7 mouse cellular contexts compared by ENCODE assay signal in genomic region chr11:116198132-116198531, GRCm38 (mm10). TPM values are rescaled to one million over a fixed set of nuclear protein-coding genes. Genes with fewer than 3 reads are reported as not detected.
A peak's percentile ranks its signal among the peaks of the same experiment; 100 is the strongest.
DNase-seq lines count a peak whose midpoint lies in the region; ATAC-seq lines count a peak whose summit lies in the region.

No protein-coding gene starts in this region.

- no peak for ATAC-seq in neural tube, embryonic 11.5 days (ENCODE audit: insufficient read depth, low FRiP score, low TSS enrichment)
- ATAC-seq in limb, embryonic 13.5 days (ENCODE audit: low FRiP score, low read depth) = no peak
- no peak for ATAC-seq in stomach, embryonic 15.5 days (ENCODE audit: insufficient read depth, low FRiP score, low read depth)

- H3K4me2 ChIP-seq in neural tube, embryonic 11.5 days (ENCODE audit: low read depth) = peak overlapping the region; percentile 69
- peak overlapping the region; percentile 82 for H3K4me2 ChIP-seq in limb, embryonic 13.5 days (replicated peaks)
- H3K4me2 ChIP-seq in stomach, embryonic 15.5 days = peak overlapping the region; percentile 67

- H3K27ac ChIP-seq in neural tube, embryonic 11.5 days (ENCODE audit: low read depth, low read length) = peak overlapping the region; percentile 89; the same call in 1 of the 2 replicates
- H3K27ac ChIP-seq in limb, embryonic 13.5 days = peak overlapping the region; percentile 80; the same call in 1 of the 2 replicates
- H3K27ac ChIP-seq in stomach, embryonic 15.5 days = peak overlapping the region; percentile 94

- H3K36me3 ChIP-seq in neural tube, embryonic 11.5 days (ENCODE audit: control insufficient read depth, insufficient read depth, low read length) = no peaks in the 10 kb centered on the region
- H3K36me3 ChIP-seq in erythroblast, embryonic 14.5 days (ENCODE audit: control insufficient read depth) = peaks cover 5% of the 10 kb centered on the region
- H3K36me3 ChIP-seq in limb, embryonic 13.5 days = peaks cover 7% of the 10 kb centered on the region
- H3K36me3 ChIP-seq in stomach, embryonic 15.5 days = peaks cover 6% of the 10 kb centered on the region; the same call in 1 of the 2 replicates

- peak overlapping the region; percentile 75 for H3K9ac ChIP-seq in neural tube, embryonic 11.5 days (ENCODE audit: low read length)
- peak overlapping the region; percentile 86 for H3K9ac ChIP-seq in limb, embryonic 13.5 days
- peak overlapping the region; percentile 73 for H3K9ac ChIP-seq in stomach, embryonic 15.5 days

- H3K4me3 ChIP-seq in neural tube, embryonic 11.5 days (ENCODE audit: low read depth, low read length) = peak overlapping the region; percentile 63
- H3K4me3 ChIP-seq in erythroblast, embryonic 14.5 days (replicated peaks) = peak overlapping the region; percentile 73
- H3K4me3 ChIP-seq in limb, embryonic 13.5 days = peak overlapping the region; percentile 56
- H3K4me3 ChIP-seq in stomach, embryonic 15.5 days (replicated peaks) = peak overlapping the region; percentile 65

- H3K27me3 ChIP-seq in neural tube, embryonic 11.5 days (ENCODE audit: control insufficient read depth, insufficient read depth, low read length) = no peaks in the 10 kb centered on the region
- no peaks in the 10 kb centered on the region for H3K27me3 ChIP-seq in erythroblast, embryonic 14.5 days (ENCODE audit: control insufficient read depth)
- H3K27me3 ChIP-seq in limb, embryonic 13.5 days = no peaks in the 10 kb centered on the region
- H3K27me3 ChIP-seq in stomach, embryonic 15.5 days (replicated peaks) = no peaks in the 10 kb centered on the region

- 28% methylated on average over 13 of the region's 13 CpGs for WGBS in neural tube, embryonic 11.5 days
- WGBS in limb, embryonic 13.5 days = 26% methylated on average over 13 of the region's 13 CpGs
- 20% methylated on average over 13 of the region's 13 CpGs for WGBS in stomach, embryonic 15.5 days

- no peak for DNase-seq in neural tube, embryonic 11.5 days (ENCODE audit: low spot score)
- DNase-seq in neural tube, embryonic 10.5 days (ENCODE audit: extremely low spot score, low spot score) = no peak
- DNase-seq in adrenal gland, postnatal 10 days = no peak
- DNase-seq in kidney, adult 11 months = no peak

- no peaks in the 10 kb centered on the region for H3K9me3 ChIP-seq in neural tube, embryonic 11.5 days (ENCODE audit: control insufficient read depth, low read length)
- no peaks in the 10 kb centered on the region for H3K9me3 ChIP-seq in erythroblast, embryonic 14.5 days (ENCODE audit: control insufficient read depth, low read length)
- H3K9me3 ChIP-seq in limb, embryonic 13.5 days = no peaks in the 10 kb centered on the region
- H3K9me3 ChIP-seq in stomach, embryonic 15.5 days = no peaks in the 10 kb centered on the region

- H3K4me1 ChIP-seq in neural tube, embryonic 11.5 days (ENCODE audit: control insufficient read depth, insufficient read depth, low read length) = no peaks in the 10 kb centered on the region
- peaks cover 44% of the 10 kb centered on the region for H3K4me1 ChIP-seq in erythroblast, embryonic 14.5 days (ENCODE audit: control insufficient read depth)
- peaks cover 25% of the 10 kb centered on the region for H3K4me1 ChIP-seq in limb, embryonic 13.5 days
- H3K4me1 ChIP-seq in stomach, embryonic 15.5 days = peaks cover 3% of the 10 kb centered on the region; the same call in 1 of the 2 replicates

RNA-seq across cellular contexts. Expression of gene Ten1, which starts 0.5 kb away (rescaled TPM):
- polyA plus RNA-seq in neural tube, embryonic 11.5 days (2014; fragmentation: Nextera tagmentation; extraction: Ambion mirVana) = 54.9 and 63.6 TPM in 2 replicates
- polyA plus RNA-seq in erythroblast, embryonic 14.5 days (2012) = 7.6 and 10.2 TPM in 2 replicates
- 63.3 and 72.1 TPM in 2 replicates for polyA plus RNA-seq in limb, embryonic 13.5 days (2015; fragmentation: Nextera tagmentation; extraction: Ambion mirVana)
- polyA plus RNA-seq in stomach, embryonic 15.5 days (2015; fragmentation: Nextera tagmentation; extraction: Ambion mirVana) = 74.8 and 78.3 TPM in 2 replicates
- 10 to 100 TPM; 17.8 to 24.4 TPM for total RNA-seq in adrenal gland, postnatal 10 days (2021)

RNA-seq across cellular contexts. Expression of gene Acox1, which starts 0.7 kb away (rescaled TPM):
- 33.2 and 34.4 TPM in 2 replicates for polyA plus RNA-seq in neural tube, embryonic 11.5 days (2014; fragmentation: Nextera tagmentation; extraction: Ambion mirVana)
- polyA plus RNA-seq in erythroblast, embryonic 14.5 days (2012) = 0.10 and 0.11 TPM in 2 replicates
- 22.0 and 23.5 TPM in 2 replicates for polyA plus RNA-seq in limb, embryonic 13.5 days (2015; fragmentation: Nextera tagmentation; extraction: Ambion mirVana)
- polyA plus RNA-seq in stomach, embryonic 15.5 days (2015; fragmentation: Nextera tagmentation; extraction: Ambion mirVana) = 33.6 and 38.1 TPM in 2 replicates
- total RNA-seq in adrenal gland, postnatal 10 days (2021) = 100 to 1,000 TPM; 177 to 242 TPM

RNA-seq across cellular contexts. Expression of gene Fbf1, which starts 30.2 kb away (rescaled TPM):
- polyA plus RNA-seq in neural tube, embryonic 11.5 days (2014; fragmentation: Nextera tagmentation; extraction: Ambion mirVana) = 35.7 and 37.0 TPM in 2 replicates
- polyA plus RNA-seq in erythroblast, embryonic 14.5 days (2012) = 1.1 and 1.3 TPM in 2 replicates
- 48.6 and 48.9 TPM in 2 replicates for polyA plus RNA-seq in limb, embryonic 13.5 days (2015; fragmentation: Nextera tagmentation; extraction: Ambion mirVana)
- 26.8 and 31.8 TPM in 2 replicates for polyA plus RNA-seq in stomach, embryonic 15.5 days (2015; fragmentation: Nextera tagmentation; extraction: Ambion mirVana)
- 10 to 100 TPM; 26.5 to 34.4 TPM for total RNA-seq in adrenal gland, postnatal 10 days (2021)

RNA-seq across cellular contexts. Expression of gene Evpl, which starts 39.7 kb away (rescaled TPM):
- polyA plus RNA-seq in neural tube, embryonic 11.5 days (2014; fragmentation: Nextera tagmentation; extraction: Ambion mirVana) = 0.90 and 0.93 TPM in 2 replicates
- 0.01 TPM in 2 replicates for polyA plus RNA-seq in erythroblast, embryonic 14.5 days (2012)
- polyA plus RNA-seq in limb, embryonic 13.5 days (2015; fragmentation: Nextera tagmentation; extraction: Ambion mirVana) = 3.3 and 4.0 TPM in 2 replicates
- polyA plus RNA-seq in stomach, embryonic 15.5 days (2015; fragmentation: Nextera tagmentation; extraction: Ambion mirVana) = 9.8 and 17.0 TPM in 2 replicates
- 1 to 10 TPM; 1.4 to 1.7 TPM for total RNA-seq in adrenal gland, postnatal 10 days (2021)

RNA-seq across cellular contexts. Expression of gene Mrpl38, which starts 59.5 kb away (rescaled TPM):
- polyA plus RNA-seq in neural tube, embryonic 11.5 days (2014; fragmentation: Nextera tagmentation; extraction: Ambion mirVana) = 99.8 and 102 TPM in 2 replicates
- polyA plus RNA-seq in erythroblast, embryonic 14.5 days (2012) = 7.7 and 8.4 TPM in 2 replicates
- 86.0 and 86.3 TPM in 2 replicates for polyA plus RNA-seq in limb, embryonic 13.5 days (2015; fragmentation: Nextera tagmentation; extraction: Ambion mirVana)
- 94.8 and 102 TPM in 2 replicates for polyA plus RNA-seq in stomach, embryonic 15.5 days (2015; fragmentation: Nextera tagmentation; extraction: Ambion mirVana)
- 10 to 100 TPM; 86.8 to 94.1 TPM for total RNA-seq in adrenal gland, postnatal 10 days (2021)

Comparison
In these comparisons a context has a peak if more than half of its experiments do, and no peak if none do; other contexts are left out.
1. RNA of gene Acox1, which starts 0.7 kb away (polyA plus RNA-seq): 33.2 to 34.4 TPM in neural tube, embryonic 11.5 days, 33.6 to 38.1 TPM in stomach, embryonic 15.5 days and 22.0 to 23.5 TPM in limb, embryonic 13.5 days; 0.10 to 0.11 TPM in erythroblast, embryonic 14.5 days; every median in the first group is over 10 times any median in the second.
2. RNA of gene Fbf1, which starts 30.2 kb away (polyA plus RNA-seq): 48.6 to 48.9 TPM in limb, embryonic 13.5 days, 35.7 to 37.0 TPM in neural tube, embryonic 11.5 days and 26.8 to 31.8 TPM in stomach, embryonic 15.5 days; 1.1 to 1.3 TPM in erythroblast, embryonic 14.5 days; every median in the first group is over 10 times any median in the second.
3. Peak in every context shown above with its lines, with median percentiles within 50 percentile points of each other: H3K27ac ChIP-seq, H3K4me2 ChIP-seq, H3K4me3 ChIP-seq and H3K9ac ChIP-seq.